Mouse (Mus musculus) heart, adult 2 months (tissue): ENCODE measurements at regions not wholly inside any gene's neighbourhood (a gene's known extent, or its start where the extent isn't known, plus 50 kb on each side); places are given as distances from the start of the nearest gene placed in this dataset.

ENCODE experiments used
- CTCF ChIP-seq: fragments of 200-600 bp; IDR thresholded peaks from 2 replicates; pipeline ENCODE4 v1.8.1; 2022; ENCODE audit warnings: antibody characterized with exemption, mild to moderate bottlenecking, moderate library complexity
- POLR2A ChIP-seq: fragments of 200-500 bp; IDR thresholded peaks from 2 replicates; pipeline ENCODE4 v1.6.1; 2011; ENCODE audit warnings: mild to moderate bottlenecking, low read depth, low read length, control low read depth; ENCODE audit not compliant: insufficient read depth

GRCm38 (mm10) chr5:148757236-148757635 lies 171.9 kb downstream of the Katnal1 start:
- no peak for TF ChIP-seq POLR2A
- TF ChIP-seq CTCF = no peak
